Mouse (Mus musculus) hematopoietic stem cell, adult 5-6 weeks (primary cell): ENCODE results near the gene Ephx3. TPM values are rescaled to one million over a fixed set of nuclear protein-coding genes. Genes with fewer than 3 reads are reported as not detected.
A peak's percentile ranks its signal among the peaks of the same experiment; 100 is the strongest.

Experiments used
- ATAC-seq, 2 experiments: fragments of 125-278 bp in 1 of 2; replicated peaks in 1 of 2; 2 replicates each; pipeline ENCODE4 v1.8.0; 2016 to 2017; ENCODE audit warnings: inconsistent platforms in 2 of 2, mild to moderate bottlenecking in 2 of 2, moderate number of reproducible peaks in 2 of 2, low read depth in 1 of 2, moderate TSS enrichment in 1 of 2; ENCODE audit not compliant: low FRiP score in 2 of 2, poor library complexity in 2 of 2, severe bottlenecking in 2 of 2, insufficient read depth in 1 of 2, low TSS enrichment in 1 of 2
- total RNA-seq: library from RNA; stranded (forward); fragments of 172-1452, 232-1000 nt; gene quantifications from 2 replicates; pipeline ENCODE4 v1.2.3, GENCODE M21; 2017

The Ephx3 gene
- total RNA-seq, 1 experiment from 2014 or later: not detected

GRCm38 (mm10) chr17:32189850-32190249, 501 bp upstream of the Ephx3 start:
- ATAC-seq: 0 out of 4 replicates have a peak, but pooled peaks of 1 of the 2 experiments have one; percentile 18

GRCm38 (mm10) chr17:32183017-32183416, 6.3 kb downstream of the Ephx3 start:
- no peak for ATAC-seq

- ATAC-seq: no peak
Observed at GRCm38 (mm10) chr17:32179621-32180491, 9.5 kb downstream of the Ephx3 start.

- no peak for ATAC-seq
Observed at GRCm38 (mm10) chr17:32176919-32177318, 12.4 kb downstream of the Ephx3 start.

GRCm38 (mm10) chr17:32173166-32173565, 16.2 kb downstream of the Ephx3 start:
- no peak for ATAC-seq

GRCm38 (mm10) chr17:32172485-32172884, 16.9 kb downstream of the Ephx3 start:
- no peak for ATAC-seq

DNA sequence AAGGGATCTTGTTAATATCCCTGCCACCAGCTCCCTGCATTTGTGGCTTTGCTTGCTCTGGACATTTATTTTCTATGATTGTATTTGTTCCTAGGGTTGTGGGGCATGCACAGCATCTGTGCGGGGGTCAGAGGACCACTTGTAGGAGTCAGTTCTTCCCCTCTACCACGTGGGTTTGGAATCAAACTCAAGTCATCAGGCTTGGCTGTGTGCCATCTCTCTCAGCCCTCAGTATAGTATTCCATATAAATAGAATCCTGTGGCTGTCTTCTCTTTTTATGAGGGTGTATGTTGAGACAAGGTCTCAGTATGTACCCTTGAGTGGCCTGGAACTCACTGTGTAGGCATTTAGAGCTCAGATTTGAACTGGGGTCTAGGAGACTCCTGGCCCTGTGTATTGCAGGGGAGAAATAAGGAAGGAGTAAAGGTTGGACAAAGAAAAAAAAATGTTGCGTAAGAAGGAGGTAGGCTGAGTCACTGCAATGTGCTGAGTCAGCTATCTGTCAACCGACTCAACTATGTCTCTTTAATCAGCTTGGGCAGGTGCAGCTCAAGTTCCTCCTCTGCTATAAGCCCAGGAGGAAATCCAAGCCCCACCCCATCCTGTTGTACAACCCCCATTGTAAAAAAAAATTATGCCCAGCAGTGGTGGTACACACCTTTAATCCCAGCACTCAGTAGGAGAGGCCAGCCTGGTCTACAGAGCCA, 19.7 kb downstream of the Ephx3 start:
- ATAC-seq: peak; percentile 44 to 63; a peak in 3 of 4 replicates

- ATAC-seq: no peak
Observed at GRCm38 (mm10) chr17:32166687-32167086, 22.7 kb downstream of the Ephx3 start, which contains the start of gene Notch3. Gene Notch3, minus strand, starts transcription at chr17:32166852.

DNA sequence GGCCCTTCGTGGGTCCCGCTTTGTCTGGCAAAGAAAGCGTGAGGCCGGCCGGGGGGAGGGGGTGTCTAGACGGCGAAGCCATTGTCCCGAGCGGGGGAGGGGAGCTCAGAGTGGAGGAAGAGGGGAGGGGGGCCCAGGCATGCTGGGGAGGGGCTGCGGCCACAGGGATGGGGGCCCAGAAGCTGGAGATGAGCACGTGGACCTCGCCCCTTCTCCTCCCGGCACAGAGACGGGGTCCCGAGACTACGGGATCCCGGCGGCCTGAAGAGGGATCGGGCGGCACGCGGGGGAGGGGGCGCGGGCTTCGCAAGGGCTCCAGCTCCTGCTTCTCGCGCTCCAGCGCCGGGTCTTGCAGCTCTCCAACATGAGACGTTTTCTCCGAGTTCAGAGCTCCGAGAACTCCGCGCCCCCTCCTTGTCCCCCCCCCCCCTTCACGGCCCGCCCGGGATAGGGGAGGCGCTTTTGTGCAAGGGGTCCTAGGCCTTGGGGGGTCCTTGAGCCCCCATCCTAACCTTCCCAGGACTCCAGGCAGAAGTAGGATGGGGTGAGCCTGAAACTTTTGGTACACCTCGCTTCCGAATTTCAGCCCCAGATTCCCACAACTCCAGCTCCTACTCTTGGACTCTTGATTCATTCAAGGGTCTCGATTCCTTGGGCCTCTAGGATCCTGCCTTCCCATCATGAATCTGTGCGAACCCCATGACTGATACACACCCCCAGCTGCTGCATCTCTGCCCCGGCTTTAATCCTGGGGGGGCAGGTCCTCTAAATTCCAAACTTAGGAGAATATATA, 23.4 kb downstream of the Ephx3 start:
- ATAC-seq: no peak

GRCm38 (mm10) chr17:32165266-32165802, 24.0 kb downstream of the Ephx3 start:
- no peak for ATAC-seq

DNA sequence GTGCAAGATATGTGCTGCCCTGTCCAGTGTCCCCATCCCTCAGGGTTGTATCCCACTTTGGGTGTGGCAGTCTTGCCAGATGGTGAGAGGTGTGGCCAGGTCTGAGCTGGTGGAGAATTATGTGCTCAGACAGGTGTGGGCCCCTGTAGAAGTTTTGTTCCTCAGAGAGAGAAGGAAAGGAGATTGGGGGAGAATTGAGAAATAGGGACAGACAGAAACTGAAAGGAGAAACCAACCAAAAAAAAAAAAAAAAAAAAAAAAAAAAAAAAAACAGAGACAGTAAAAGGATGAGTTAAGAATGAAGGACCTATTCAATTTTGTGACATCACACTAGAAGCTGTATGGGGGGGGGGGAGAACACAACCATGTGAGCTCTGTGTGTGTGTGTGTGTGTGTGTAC, 24.6 kb downstream of the Ephx3 start:
- ATAC-seq: no peak

- peak; percentile 54 to 63 for ATAC-seq
Observed at GRCm38 (mm10) chr17:32163910-32164650, 25.3 kb downstream of the Ephx3 start.

DNA sequence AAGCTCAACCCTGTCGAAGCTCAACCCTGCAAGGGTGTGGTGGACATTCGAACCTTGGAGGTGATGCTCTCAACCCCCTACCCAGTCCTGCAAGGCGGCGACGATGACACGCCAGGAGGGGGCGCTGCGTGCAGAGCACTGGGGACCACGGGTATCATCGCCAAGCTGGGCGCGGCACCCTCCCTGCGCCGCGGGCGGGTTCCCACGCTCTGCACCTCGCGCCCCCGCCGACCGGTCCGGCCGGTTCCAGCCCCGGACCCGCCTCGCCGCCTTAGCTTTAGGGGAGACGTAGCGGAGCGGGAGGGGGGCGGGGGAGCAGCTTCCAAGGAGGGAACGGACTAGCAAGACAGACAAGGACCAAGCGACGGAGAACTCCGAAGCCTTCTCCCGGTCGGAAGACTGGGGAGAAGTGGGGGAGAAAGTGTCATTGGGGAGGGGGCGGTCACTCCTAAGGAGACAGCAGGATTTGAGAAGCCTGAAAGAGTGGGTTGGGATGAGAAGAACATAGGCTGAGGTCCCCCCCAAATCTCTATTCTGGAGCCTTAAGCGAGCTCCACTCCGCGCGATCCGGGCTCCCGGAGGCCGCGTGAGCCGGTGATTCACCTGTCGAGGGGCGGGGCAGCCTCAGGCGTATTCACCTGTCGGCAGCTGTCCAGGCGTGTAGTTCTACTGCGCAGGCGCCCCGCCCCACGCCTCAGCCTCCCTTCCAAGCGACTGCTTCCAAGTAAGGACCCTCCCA, 27.1 kb downstream of the Ephx3 start:
- ATAC-seq: peak; percentile 25 to 46; a peak in 2 of 4 replicates

- ATAC-seq: no peak
Observed at GRCm38 (mm10) chr17:32160882-32161281, 28.5 kb downstream of the Ephx3 start.

GRCm38 (mm10) chr17:32158841-32159240, 30.5 kb downstream of the Ephx3 start:
- ATAC-seq: no peak

- no peak for ATAC-seq
Observed at GRCm38 (mm10) chr17:32146718-32147117, 42.6 kb downstream of the Ephx3 start.
